Mouse (Mus musculus): ENCODE measurements around the gene Lpcat4. TPM values are rescaled to one million over a fixed set of nuclear protein-coding genes. Genes with fewer than 3 reads are reported as not detected.

Lpcat4 gene
- total and polyA plus RNA-seq, 3 experiments: 11.7 to 69.9 TPM; not detected in 1

DNA sequence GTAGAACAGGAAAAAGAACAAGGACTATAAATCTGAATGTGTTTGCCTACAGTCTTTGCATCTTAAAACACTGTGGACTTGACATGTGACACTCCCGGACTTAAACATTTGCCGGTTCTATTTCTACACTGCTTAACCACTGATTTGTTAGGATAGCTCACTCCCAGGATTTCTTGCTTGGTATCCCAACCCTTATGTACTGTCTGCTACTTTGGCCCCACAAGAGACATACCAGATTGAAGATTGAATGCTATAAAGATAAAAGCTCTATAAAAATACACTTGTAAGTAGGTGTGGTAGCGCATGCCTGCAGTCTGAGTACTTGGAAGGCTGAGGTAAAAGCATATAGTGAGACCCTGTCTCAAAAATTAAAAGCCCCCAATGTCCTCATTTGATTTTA lies 50.2 kb downstream of the Lpcat4 start:
- H3K27ac ChIP-seq (ENCODE audit: control insufficient read depth, low read depth, low read length): no peak overlapping the region
- H3K4me1 ChIP-seq (ENCODE audit: control insufficient read depth in 1 of 2, insufficient read depth in 2 of 2, low read length in 2 of 2): peaks cover 6 to 18% of the 10 kb centered on the region in 2 experiments; a peak in 2 of 4 replicates
- H3K79me2 ChIP-seq (ENCODE audit: control insufficient read depth, insufficient read depth, low read length, poor library complexity): peaks cover 10% of the 10 kb centered on the region
- TF ChIP-seq CHD2 (IDR thresholded peaks at IDR 0.05; ENCODE audit: low read length) (no peak), ZC3H11A (IDR thresholded peaks at IDR 0.05; ENCODE audit: low read depth, low read length) (no peak), RCOR1 (IDR thresholded peaks at IDR 0.05; ENCODE audit: low read depth, low read length) (no peak), GABPA (IDR thresholded peaks at IDR 0.05; ENCODE audit: low read depth, low read length) (no peak), POLR2AphosphoS5 (IDR thresholded peaks at IDR 0.05; ENCODE audit: borderline replicate concordance, low read depth, low read length) (no peak), USF2 (IDR thresholded peaks at IDR 0.05; ENCODE audit: borderline replicate concordance in 1 of 2, insufficient read depth in 1 of 2, low read depth in 1 of 2, low read length in 2 of 2) (no peak), CHD1 (IDR thresholded peaks at IDR 0.05; ENCODE audit: low read depth, low read length) (no peak), MAX (IDR thresholded peaks at IDR 0.05; ENCODE audit: low read length) (no peak), UBTF (IDR thresholded peaks at IDR 0.05; ENCODE audit: borderline replicate concordance, insufficient read depth, low read depth, low read length) (no peak), ZNF384 (IDR thresholded peaks at IDR 0.05; ENCODE audit: low read depth, low read length) (no peak), BHLHE40 (IDR thresholded peaks at IDR 0.05; ENCODE audit: borderline replicate concordance, low read depth, low read length) (no peak)
- no peak for DNase-seq (ENCODE audit: low read depth, low spot score)
- H3K9me3 ChIP-seq (replicated peaks; ENCODE audit: insufficient read depth, low read length): no peaks in the 10 kb centered on the region
- H3K4me3 ChIP-seq (ENCODE audit: control insufficient read depth in 1 of 2, insufficient read depth in 1 of 2, low read depth in 2 of 2, low read length in 2 of 2): no peak overlapping the region
- H3K36me3 ChIP-seq (ENCODE audit: control insufficient read depth in 1 of 2, insufficient read depth in 2 of 2, low read length in 2 of 2): peaks cover 2 to 18% of the 10 kb centered on the region in 2 experiments; a peak in 3 of 4 replicates
- no peak overlapping the region for H3K9ac ChIP-seq (ENCODE audit: control insufficient read depth, low read depth, low read length, poor library complexity, severe bottlenecking)
- H3K27me3 ChIP-seq (ENCODE audit: control insufficient read depth in 1 of 2, insufficient read depth in 2 of 2, low read length in 2 of 2): no peaks in the 10 kb centered on the region

DNA sequence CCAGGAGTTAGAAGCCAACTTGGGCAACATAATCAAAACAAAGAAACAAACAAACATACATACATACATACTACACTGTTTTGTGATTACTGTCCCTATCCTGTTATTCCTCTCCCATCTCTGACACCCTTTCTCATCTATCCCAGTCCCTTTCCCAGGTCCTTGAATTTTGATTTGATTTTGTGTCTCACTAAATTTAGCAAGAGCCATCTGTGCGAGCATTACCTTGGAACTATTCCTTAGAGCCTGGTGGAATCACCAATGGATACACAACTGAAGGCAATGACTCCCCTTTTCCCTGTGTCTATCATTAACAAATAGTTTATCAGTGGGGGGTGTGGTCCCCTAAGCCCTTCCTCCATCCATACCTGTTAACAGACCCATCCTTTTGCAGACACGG lies 53.6 kb downstream of the Lpcat4 start:
- Histone ChIP-seq H3K9ac (ENCODE audit: control insufficient read depth, low read depth, low read length, poor library complexity, severe bottlenecking) (no peak overlapping the region), H3K27ac (ENCODE audit: control insufficient read depth, low read depth, low read length) (no peak overlapping the region), H3K9me3 (replicated peaks; ENCODE audit: insufficient read depth, low read length) (no peaks in the 10 kb centered on the region), H3K4me1 (ENCODE audit: control insufficient read depth in 1 of 2, insufficient read depth in 2 of 2, low read length in 2 of 2) (peaks cover 0 to under 1% of the 10 kb centered on the region in 2 experiments; a peak in 1 of 4 replicates), H3K27me3 (ENCODE audit: control insufficient read depth in 1 of 2, insufficient read depth in 2 of 2, low read length in 2 of 2) (no peaks in the 10 kb centered on the region), H3K36me3 (ENCODE audit: control insufficient read depth in 1 of 2, insufficient read depth in 2 of 2, low read length in 2 of 2) (peaks cover 2 to 8% of the 10 kb centered on the region in 2 experiments; a peak in 3 of 4 replicates), H3K79me2 (ENCODE audit: control insufficient read depth, insufficient read depth, low read length, poor library complexity) (peaks cover 2% of the 10 kb centered on the region; the same call in 1 of the 2 replicates), H3K4me3 (ENCODE audit: control insufficient read depth in 1 of 2, insufficient read depth in 1 of 2, low read depth in 2 of 2, low read length in 2 of 2) (no peak overlapping the region)
- no peak for TF ChIP-seq HCFC1 (IDR thresholded peaks at IDR 0.05; ENCODE audit: low read depth, low read length)
- TF ChIP-seq GATA1 (IDR thresholded peaks at IDR 0.05; ENCODE audit: low read depth, low read length): no peak
- no peak for TF ChIP-seq POLR2A (IDR thresholded peaks at IDR 0.05; ENCODE audit: control insufficient read depth in 1 of 2, insufficient read depth in 1 of 2, low read depth in 1 of 2, low read length in 2 of 2, poor library complexity in 1 of 2)
- no peak for TF ChIP-seq TAL1 (IDR thresholded peaks at IDR 0.05; ENCODE audit: low read length)
- no peak for TF ChIP-seq ZKSCAN1 (IDR thresholded peaks at IDR 0.05; ENCODE audit: low read depth, low read length)
- no peak for TF ChIP-seq CHD2 (IDR thresholded peaks at IDR 0.05; ENCODE audit: low read length)
- TF ChIP-seq NRF1 (IDR thresholded peaks at IDR 0.05; ENCODE audit: insufficient read depth, low read depth, low read length, poor library complexity, severe bottlenecking): no peak
- TF ChIP-seq SIN3A (IDR thresholded peaks at IDR 0.05; ENCODE audit: low read length): no peak
- DNase-seq (ENCODE audit: low read depth, low spot score): no peak

Data from MEL (cell line).